Mouse (Mus musculus) hindbrain, embryonic 16.5 days (tissue): ENCODE results near the gene Gatad2a. TPM values are rescaled to one million over a fixed set of nuclear protein-coding genes. Genes with fewer than 3 reads are reported as not detected.

Source experiments
- ATAC-seq: fragments of 200-750 bp; cut with Nextera tagmentation; 2 replicates; pipeline ENCODE4 v1.8.0; 2017; ENCODE audit warnings: moderate TSS enrichment, moderate library complexity
- H3K27ac ChIP-seq: fragments of 300-500 bp; sonication (generic); 2 replicates; pipeline ENCODE4 v1.5.1; 2014; ENCODE audit warnings: low read depth, mild to moderate bottlenecking, control low read depth, low read length, moderate library complexity
- H3K27me3 ChIP-seq: fragments of 300-500 bp; sonication (generic); replicated peaks from 2 replicates; pipeline ENCODE4 v1.6.1; 2014; ENCODE audit warnings: low read length; ENCODE audit not compliant: control insufficient read depth, insufficient read depth
- H3K36me3 ChIP-seq: fragments of 300-500 bp; sonication (generic); 2 replicates; pipeline ENCODE4 v1.6.1; 2014; ENCODE audit warnings: mild to moderate bottlenecking, low read length, moderate library complexity, mixed read lengths; ENCODE audit not compliant: control insufficient read depth, insufficient read depth
- H3K4me1 ChIP-seq: fragments of 300-500 bp; sonication (generic); 2 replicates; pipeline ENCODE4 v1.6.1; 2014; ENCODE audit warnings: low read depth, low read length; ENCODE audit not compliant: control insufficient read depth, insufficient read depth
- H3K4me2 ChIP-seq: fragments of 300-500 bp; sonication (generic); 2 replicates; pipeline ENCODE4 v1.6.1; 2014; ENCODE audit warnings: mild to moderate bottlenecking, low read length, control low read depth, moderate library complexity
- H3K4me3 ChIP-seq: fragments of 300-500 bp; sonication (generic); 2 replicates; pipeline ENCODE4 v1.5.1; 2014; ENCODE audit warnings: mild to moderate bottlenecking, low read length, control low read depth, moderate library complexity
- H3K9ac ChIP-seq: fragments of 300-500 bp; sonication (generic); 2 replicates; pipeline ENCODE4 v1.6.1; 2014; ENCODE audit warnings: low read depth, mild to moderate bottlenecking, control low read depth, low read length, moderate library complexity
- H3K9me3 ChIP-seq: fragments of 300-500 bp; sonication (generic); 2 replicates; pipeline ENCODE4 v1.6.1; 2014; ENCODE audit warnings: mild to moderate bottlenecking, low read length, moderate library complexity; ENCODE audit not compliant: control insufficient read depth
- WGBS: fragments of 180-500 bp; shearing (Covaris S2); extraction: QIAGEN DNeasy Blood & Tissue Kit; methylation state at CpG from one replicate; pipeline ENCODE4 v1.1.7; 2014; 5-methylcytosine and 5-hydroxymethylcytosine counted together
- polyA plus RNA-seq: library from polyadenylated mRNA; unstranded; fragments of >200 nt; fragmentation: Nextera tagmentation; extraction: Ambion mirVana; gene quantifications from 2 replicates; pipeline ENCODE4 v1.2.1, GENCODE M21; 2015

Gatad2a gene
- polyA plus RNA-seq = 13.9 and 19.7 TPM in 2 replicates

DNA sequence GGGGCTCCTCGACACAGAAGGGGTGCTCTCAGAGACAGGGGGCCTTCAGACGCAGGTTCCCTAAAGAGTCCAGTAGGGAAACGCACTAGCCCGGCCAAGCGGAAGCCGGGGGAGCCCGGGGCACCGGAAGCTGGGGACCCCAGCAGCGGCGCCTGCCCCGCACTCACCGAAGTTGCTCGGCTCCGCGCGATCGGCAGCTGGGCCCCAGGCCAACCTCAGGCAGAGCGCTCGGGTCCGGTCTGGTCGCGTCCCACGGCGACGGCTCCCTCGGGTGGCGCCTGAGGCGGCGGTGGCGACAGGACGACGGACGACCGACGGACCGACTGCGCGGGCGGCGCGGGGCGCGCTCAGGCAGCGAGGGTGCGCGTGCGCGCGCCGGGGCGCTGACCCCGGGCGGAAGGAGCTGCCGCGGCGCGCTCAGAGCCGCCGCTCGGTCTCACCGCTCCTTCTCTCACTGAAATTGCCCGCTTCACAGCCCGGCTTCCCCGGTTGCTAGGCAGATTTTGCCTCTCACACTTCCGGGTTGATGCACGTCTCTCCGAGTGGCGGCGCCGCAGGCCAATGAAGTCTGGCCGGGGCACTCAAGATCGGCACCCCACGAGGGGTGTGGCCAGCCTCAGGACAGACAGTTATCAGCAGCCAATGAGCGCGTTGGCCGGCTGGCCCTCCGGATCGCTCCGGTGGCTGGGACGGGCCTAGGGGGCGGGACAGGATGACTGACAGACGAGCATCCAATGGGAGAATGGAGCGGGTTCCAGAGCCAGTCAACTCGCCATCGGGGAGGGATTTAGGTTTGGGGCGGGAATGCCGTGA, at the start of gene Gatad2a:
Gene Gatad2a (minus strand): TSS at position 609 of the 813 bp plus-strand sequence.
- Histone ChIP-seq H3K9me3 (no peaks in the 10 kb centered on the region), H3K9ac (peak within 1 kb of the TSS; percentile 72), H3K27ac (peak within 1 kb of the TSS; percentile 74), H3K4me2 (peak within 1 kb of the TSS; percentile 90), H3K4me1 (peaks cover 8% of the 10 kb centered on the region), H3K4me3 (peak within 1 kb of the TSS; percentile 81), H3K36me3 (no peaks in the 10 kb centered on the region), H3K27me3 (no peaks in the 10 kb centered on the region)
- peak; percentile 100 for ATAC-seq
- WGBS = under 1% methylated on average over 60 of the region's 87 CpGs

GRCm38 (mm10) chr8:70043996-70044395, 47.8 kb upstream of the Gatad2a start:
- H3K4me1 ChIP-seq = peaks cover 29% of the 10 kb centered on the region
- no peak overlapping the region for H3K27ac ChIP-seq
- no peaks in the 10 kb centered on the region for H3K27me3 ChIP-seq
- H3K9ac ChIP-seq = peak overlapping the region; percentile 99
- H3K4me3 ChIP-seq = peak overlapping the region; percentile 72
- peak overlapping the region; percentile 91 for H3K4me2 ChIP-seq
- WGBS = 87% methylated on average over 5 of the region's 5 CpGs
- no peak for ATAC-seq
- H3K9me3 ChIP-seq = no peaks in the 10 kb centered on the region
- 0 out of 2 replicates have a peak, but pooled peaks cover 2% of the 10 kb centered on the region for H3K36me3 ChIP-seq

GRCm38 (mm10) chr8:70042583-70043455, 46.6 kb upstream of the Gatad2a start, which contains the start of the genes Mau2 and Sugp1:
TSS of gene Mau2 (minus strand) at chr8:70042734.
TSS of gene Sugp1 (plus strand) at chr8:70042813.
- Histone ChIP-seq H3K4me3 (peak within 1 kb of the TSS; percentile 72), H3K27ac (peak within 1 kb of the TSS; percentile 93), H3K27me3 (no peaks in the 10 kb centered on the region), H3K9ac (peak within 1 kb of the TSS; percentile 99), H3K4me1 (peaks cover 29% of the 10 kb centered on the region), H3K4me2 (peak within 1 kb of the TSS; percentile 94), H3K36me3 (no peaks in the 10 kb centered on the region), H3K9me3 (no peaks in the 10 kb centered on the region)
- WGBS = under 1% methylated on average over 65 of the region's 65 CpGs
- peak; percentile 98 for ATAC-seq

DNA sequence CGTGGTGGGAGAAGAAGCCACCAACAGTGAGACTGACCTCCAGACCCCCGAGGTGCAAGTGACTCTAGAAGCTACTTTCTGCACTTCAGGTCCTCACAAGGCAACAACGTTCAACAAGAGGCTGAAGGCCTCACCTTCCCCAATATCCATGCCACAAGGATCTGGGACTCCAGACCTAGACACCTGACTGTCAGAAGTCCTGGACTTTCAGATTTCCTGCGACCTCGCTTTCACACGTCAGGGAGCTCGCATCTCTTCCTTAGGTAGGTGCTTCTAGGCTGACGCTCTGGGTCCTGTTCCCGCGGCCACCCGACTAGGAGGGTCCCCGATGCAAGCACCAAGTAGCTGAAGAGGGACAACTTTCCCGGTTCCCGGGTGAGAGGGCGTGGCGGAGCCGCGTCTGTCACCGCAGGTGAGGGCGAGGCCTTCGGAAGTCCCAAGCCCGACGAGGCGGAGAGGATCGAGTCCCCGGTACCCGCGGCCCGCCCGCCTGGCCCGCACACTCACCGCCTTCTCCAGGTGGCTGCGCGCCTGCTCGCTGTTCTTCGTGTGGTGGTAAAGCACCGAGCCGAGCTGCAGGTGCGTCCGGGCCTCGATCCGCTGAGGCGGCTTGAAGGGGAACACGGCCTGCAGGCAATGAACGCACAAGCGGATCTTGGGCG, 45.8 kb upstream of the Gatad2a start:
- H3K27ac ChIP-seq = peak overlapping the region; percentile 93
- peak overlapping the region; percentile 99 for H3K9ac ChIP-seq
- H3K4me2 ChIP-seq = peak overlapping the region; percentile 94
- ATAC-seq = peak; percentile 44
- H3K4me1 ChIP-seq = peaks cover 29% of the 10 kb centered on the region
- no peaks in the 10 kb centered on the region for H3K27me3 ChIP-seq
- no peaks in the 10 kb centered on the region for H3K36me3 ChIP-seq
- WGBS = under 1% methylated on average over 46 of the region's 47 CpGs
- peak overlapping the region; percentile 72 for H3K4me3 ChIP-seq
- no peaks in the 10 kb centered on the region for H3K9me3 ChIP-seq

GRCm38 (mm10) chr8:70037994-70038393, 41.8 kb upstream of the Gatad2a start:
- H3K36me3 ChIP-seq = no peaks in the 10 kb centered on the region
- H3K27me3 ChIP-seq = no peaks in the 10 kb centered on the region
- H3K4me2 ChIP-seq = no peak overlapping the region
- WGBS = 97% methylated on average over 1 of the region's 1 CpGs
- no peak overlapping the region for H3K4me3 ChIP-seq
- peaks cover 18% of the 10 kb centered on the region for H3K4me1 ChIP-seq
- ATAC-seq = no peak
- H3K9me3 ChIP-seq = no peaks in the 10 kb centered on the region
- H3K27ac ChIP-seq = no peak overlapping the region
- H3K9ac ChIP-seq = no peak overlapping the region

DNA sequence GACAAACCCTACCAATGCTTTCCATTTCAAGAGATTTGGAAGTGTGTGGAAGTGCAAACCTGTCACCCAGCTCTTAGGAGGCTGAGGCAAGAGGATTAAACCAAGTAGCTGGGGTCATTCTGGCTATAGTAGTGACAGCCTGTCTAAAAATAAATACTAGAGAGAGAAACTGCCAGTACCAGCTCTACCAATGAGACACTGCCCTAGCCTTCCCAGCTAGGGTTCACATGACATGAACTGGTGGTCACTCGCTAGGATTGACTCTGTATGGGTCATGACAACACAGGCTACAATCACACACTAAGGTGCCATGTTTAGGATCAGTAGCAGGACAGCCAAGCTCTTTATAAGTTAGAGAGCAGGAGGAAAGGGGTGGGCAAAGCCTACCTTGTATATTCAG, 34.1 kb upstream of the Gatad2a start:
- Histone ChIP-seq H3K27me3 (no peaks in the 10 kb centered on the region), H3K4me2 (no peak overlapping the region), H3K4me3 (no peak overlapping the region), H3K4me1 (no peaks in the 10 kb centered on the region), H3K9me3 (no peaks in the 10 kb centered on the region), H3K27ac (no peak overlapping the region), H3K9ac (no peak overlapping the region), H3K36me3 (peaks cover 45% of the 10 kb centered on the region)
- ATAC-seq = no peak
- WGBS = 82% methylated on average over 1 of the region's 1 CpGs

- Histone ChIP-seq H3K9ac (no peak overlapping the region), H3K27me3 (no peaks in the 10 kb centered on the region), H3K27ac (no peak overlapping the region), H3K36me3 (peaks cover 79% of the 10 kb centered on the region), H3K4me1 (no peaks in the 10 kb centered on the region), H3K4me3 (no peak overlapping the region), H3K4me2 (no peak overlapping the region), H3K9me3 (no peaks in the 10 kb centered on the region)
- no peak for ATAC-seq
- 97% methylated on average over 2 of the region's 2 CpGs for WGBS
Observed at GRCm38 (mm10) chr8:70026151-70026550, 30.0 kb upstream of the Gatad2a start.

DNA sequence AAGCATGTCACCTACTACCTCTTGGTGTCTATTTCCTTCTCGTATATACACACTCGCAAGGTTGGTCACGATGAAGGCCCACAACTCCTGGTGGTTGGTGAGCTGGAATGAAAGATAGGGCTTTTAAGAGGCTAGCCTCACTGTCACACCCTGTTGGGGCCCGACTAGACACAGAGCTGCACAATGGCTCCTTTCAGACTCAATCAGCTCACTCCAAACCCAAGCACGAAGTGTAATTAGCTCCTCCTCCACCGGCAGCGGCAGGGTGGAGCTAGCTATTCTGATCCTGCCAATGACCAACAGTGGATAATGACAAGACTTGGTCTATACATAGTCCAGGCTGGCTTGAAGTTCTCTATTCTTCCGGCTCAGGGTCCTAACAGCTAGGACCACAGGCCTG, 27.4 kb upstream of the Gatad2a start:
- Histone ChIP-seq H3K27ac (no peak overlapping the region), H3K27me3 (no peaks in the 10 kb centered on the region), H3K9ac (no peak overlapping the region), H3K4me2 (no peak overlapping the region), H3K9me3 (no peaks in the 10 kb centered on the region), H3K4me1 (no peaks in the 10 kb centered on the region), H3K4me3 (no peak overlapping the region), H3K36me3 (peaks cover 86% of the 10 kb centered on the region)
- no peak; the same call in 1 of the 2 replicates for ATAC-seq
- WGBS = 71% methylated on average over 8 of the region's 8 CpGs
